Mouse (Mus musculus): Measurements from ENCODE around the gene Angptl6.

Gene Angptl6

DNA sequence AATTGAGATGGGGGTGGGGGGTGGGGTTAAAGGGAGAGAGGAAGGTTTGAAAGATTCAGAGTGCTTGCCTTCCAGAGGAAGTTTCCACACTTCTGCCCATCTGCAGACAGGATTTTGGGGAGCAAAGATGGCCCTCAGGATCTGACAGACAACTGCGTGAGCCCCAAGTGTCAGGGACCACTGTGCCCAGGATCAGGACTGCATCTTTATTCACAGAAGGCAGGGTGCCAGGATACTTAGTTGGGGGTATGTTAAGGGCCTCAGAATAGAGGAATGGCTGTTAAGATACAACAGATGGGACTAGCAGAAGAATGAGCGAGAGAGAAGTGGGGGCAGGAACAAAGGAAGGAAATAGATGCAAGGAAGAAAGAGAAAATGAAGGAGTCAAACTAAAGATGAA, 7.0 kb upstream of the Angptl6 start:
- DNase-seq (ENCODE audit: low read depth), result no peak

DNA sequence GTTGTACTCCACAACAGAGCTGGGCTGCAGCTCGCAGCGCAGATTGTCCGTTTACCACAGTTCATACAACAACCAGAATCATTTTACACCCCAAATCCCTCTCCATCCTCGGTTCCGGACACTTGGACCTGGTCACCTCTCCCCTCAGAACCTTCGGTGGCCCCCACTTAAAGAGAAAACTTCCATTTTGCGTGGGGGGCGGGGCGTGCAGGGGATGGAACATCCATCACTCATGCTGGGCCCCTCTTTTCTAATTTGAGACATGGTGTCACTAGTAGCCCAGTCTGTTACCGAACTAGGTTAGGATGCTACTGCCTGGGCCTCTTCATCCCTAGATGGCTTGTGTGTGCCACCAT, 839 bp downstream of the Angptl6 start:
- no peak for DNase-seq (ENCODE audit: low read depth)

DNA sequence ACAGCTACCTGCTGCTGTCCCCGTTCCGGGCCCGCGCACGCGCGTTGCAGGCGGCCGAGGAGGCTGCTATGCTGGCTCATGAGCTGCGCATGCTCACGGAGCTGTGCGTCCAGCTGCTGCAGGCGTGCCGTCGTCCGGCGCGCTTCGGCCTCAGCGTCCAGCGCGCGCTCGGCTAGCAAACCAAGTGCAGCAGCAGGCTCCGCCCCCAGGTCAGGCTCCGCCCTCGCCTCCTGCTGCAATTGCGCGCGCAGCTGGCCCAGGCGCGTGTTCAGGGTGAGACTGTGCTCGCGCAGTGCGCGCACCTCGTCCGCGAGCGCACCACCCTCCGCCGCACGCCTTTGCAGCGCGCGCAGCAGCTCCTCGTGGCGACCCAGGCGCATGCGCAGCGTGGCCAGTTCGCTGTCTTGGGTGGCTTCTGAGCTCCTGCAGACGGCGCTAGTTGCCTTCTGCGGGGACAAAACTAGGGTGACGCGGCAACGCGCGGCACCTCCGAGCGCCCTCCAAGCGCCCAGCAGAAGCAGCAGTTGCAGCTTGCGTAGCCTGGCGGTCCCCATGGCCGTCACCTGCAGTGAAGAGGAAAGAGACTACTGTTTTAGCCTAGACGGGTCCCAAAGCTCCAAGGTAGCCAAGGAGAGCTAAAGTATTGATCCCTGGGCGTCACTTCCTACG, 1.4 kb downstream of the Angptl6 start:
- peak; percentile 100 for DNase-seq (ENCODE audit: low read depth)

DNA sequence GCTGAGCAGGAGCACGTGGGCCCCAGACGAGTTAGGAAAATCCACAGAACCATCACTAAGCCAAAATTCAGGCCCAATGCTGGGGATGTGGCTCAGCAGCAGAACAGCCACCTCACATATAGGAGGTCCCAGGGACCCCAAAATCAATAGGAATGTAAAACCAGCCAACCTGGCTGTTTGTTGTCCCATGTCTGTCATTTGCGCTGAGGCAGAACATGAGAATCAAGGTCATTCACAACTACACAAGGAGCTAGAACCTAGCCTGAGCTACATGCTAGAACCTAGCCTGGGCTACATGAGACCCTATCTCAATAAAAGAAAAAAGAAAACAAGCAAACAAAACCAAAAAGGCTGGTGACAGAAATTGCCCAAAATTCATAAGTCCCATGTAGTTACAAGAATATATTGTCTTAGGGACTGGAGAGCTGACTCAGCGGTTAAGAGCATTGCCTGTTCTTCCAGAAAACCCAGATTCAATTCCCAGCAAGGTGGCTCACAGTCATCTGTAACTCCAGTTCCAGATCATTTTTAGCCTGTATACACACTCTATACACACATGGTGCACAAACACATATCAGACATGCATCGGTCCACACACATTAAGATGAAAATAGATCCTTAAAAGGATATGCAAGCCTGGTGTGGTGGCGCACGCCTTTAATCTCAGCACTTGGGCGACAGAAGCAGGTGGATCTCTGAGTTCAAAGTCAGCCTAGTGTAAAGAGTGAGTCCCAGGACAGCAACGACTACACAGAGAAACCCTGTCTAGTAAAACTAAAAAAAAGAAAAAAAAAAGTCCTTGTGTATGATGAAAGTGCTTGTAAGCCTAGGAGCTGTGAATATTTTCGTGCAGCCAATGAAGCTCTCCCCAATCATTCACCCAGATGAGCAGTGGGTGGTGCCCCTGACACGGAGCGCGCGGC, 2.1 kb downstream of the Angptl6 start:
- DNase-seq (ENCODE audit: low read depth), result peak; percentile 22

DNA sequence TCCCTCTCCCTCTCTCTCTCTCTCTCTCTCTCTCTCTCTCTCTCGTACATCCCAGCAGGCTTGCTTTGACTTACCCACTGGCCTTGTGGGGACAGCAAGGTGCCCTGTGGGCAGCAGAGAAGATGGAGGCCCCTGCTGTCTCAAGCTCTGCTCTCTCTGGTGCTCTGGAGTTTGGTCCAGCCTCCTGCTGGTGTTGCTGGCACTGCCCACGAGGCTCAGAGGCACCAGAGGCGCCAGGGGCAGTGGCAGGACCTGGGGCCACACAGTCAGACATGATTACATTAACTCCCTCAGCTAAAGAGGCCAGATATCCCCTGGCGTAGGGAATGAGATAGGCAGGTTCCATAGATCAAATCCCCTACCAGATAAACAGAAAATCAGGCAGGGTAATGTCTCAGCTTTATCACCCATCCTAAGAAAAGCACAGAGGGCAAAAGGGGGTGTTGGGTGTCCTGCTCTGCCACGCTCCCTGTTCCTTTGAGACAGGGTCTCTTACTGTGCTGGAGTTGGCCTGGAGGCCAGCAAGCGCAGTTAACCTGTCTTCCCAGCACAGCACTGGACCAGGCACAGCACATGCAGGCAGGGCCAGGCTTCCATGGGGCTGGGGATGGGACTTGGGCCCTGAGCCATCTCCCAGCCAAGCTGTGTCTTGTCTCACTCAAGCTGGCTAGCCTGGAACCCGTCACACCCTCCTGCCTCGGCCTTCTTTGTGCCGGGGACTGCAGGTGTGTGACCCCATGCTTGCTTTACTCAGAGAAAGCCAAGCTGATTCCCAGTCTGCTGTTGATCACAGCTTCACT, 3.0 kb downstream of the Angptl6 start:
- no peak for DNase-seq (ENCODE audit: low read depth)

DNA sequence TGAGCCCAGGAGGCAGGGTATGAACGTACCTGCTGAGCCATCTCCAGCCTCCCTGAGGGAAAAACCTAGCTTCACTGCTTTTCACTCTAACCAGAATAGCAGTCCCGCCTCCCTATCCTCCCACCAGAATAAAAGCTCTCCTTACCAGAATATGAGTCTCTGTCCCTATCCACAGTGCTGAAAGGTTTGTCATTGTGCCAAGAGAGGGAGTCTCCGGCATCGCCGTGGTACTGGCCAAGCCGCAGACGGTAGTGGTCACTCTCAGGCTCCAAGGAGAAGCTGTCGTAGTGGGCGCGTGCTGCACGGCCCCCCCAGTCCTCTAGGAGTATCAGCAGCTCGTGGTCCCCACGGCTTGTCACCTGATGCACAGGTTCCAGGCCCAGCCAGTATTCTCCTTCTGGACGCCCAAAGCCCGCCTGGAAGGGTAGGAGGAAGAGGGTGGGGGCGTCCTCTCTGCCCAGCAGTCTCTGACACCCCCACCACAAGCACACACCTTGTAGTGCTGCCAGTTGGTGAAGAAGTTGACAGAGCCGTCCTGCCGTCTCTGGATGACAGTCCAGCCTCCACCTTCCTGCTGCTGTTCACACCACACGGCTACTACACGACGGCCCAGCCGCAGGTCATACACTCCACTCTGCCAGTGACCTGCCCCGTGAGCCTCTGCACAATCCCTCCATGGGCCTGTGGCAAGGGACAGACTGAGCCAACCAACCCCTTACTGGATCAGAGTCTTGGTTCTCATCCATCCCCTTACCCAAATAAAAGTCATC, 4.3 kb downstream of the Angptl6 start:
- peak; percentile 37 for DNase-seq (ENCODE audit: low read depth)

DNA sequence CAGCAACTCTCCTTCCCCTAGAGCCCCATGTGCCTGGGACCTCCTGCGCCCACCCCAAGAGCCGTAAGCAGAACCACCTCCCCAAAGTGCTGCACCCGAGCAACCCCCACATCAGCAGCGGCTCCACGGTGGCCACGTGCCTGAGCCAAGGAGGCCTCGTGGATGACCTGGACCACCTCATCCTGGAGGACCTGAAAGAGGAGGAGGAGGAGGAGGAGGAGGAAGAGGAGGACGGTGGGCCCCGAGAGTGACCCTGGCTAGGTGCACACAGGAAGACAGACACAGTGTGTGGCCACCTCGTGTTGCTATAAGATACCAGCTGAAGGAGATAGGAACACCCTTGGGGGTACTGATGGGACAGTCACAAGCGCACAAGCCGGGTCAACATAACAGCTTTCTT, 6.0 kb downstream of the Angptl6 start:
- DNase-seq (ENCODE audit: low read depth), result no peak

DNA sequence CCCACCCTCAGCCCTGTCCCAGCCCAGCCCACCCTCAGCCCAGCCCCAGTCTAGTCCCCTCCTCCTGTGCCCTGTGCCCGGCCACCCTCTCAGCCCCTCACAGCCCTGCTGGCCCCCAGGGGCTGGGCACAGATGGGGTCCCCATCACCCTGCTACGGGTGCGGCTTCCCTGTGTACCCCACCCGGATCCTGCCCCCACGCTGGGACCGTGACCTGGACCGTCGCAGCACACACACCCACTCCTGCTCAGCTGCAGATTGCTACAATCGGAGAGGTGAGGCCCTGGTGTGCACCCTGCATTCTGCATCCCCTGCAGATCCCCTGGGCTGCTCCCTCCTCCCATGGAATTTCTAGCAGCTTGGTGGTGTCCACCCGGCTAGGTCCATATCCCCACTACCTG, 6.5 kb downstream of the Angptl6 start:
- DNase-seq (ENCODE audit: low read depth), result no peak

DNA sequence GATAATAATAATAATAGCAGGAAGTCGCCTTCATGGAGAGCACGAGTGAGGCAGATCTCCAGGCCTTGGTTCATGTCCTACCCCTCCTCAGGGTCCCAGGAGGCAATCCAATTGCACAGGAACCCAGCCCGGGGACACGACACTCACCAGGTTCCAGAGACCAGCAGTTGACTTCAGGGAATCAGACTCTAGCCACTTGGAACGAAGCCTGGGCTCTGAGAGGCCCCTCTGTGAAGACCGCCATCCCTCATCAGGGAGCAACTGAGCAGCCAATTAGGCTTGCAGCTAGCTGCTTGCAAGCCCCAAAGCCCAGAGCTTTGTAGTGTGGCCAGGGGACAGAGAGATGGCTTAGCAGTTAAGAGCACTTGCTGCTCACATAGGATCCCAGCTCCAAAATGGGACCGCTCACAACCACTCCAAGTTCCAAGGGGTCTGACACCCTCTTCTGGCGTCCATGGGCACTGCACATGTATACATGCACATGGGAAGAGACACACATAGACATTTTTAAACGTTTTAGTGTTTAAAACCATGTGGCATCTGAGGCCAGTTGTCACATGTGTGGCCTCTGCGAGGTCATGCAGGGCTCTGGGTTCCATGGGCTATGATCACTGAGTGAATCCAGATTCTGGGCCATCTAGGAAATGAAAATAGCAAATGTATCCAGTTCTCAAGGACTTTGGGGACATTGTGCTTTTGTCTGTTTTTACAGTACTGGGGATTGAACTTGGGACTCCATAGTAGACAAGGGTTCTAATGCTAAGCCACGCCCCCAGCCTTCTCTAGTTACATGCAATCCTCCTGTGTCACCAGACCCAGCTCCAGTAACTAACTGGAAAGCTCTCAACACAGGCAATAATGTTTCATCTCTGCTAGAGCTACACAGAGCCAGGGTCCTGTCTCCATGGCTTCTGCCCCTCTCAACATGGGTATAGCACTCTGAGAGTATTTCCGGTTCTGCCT, 9.0 kb downstream of the Angptl6 start:
- DNase-seq (ENCODE audit: low read depth), result no peak

DNA sequence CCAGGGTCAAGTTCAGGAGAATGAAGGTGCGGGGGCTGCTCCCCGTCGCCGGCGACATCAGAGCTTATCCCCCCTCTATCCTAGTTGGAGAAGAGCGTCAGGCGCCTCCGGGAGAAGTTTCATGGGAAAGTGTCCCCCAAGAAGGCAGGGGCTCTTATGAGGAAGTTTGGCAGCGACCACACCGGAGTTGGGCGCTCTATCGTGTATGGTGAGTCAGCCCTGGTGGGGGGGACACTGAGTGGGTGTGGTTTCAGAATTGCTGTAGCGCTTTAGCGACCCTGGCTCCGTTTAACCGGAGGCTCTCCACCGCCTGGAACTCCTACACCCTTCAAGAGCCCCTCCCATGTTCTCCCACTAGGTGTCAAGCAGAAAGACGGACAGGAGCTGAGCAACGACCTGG, 10.3 kb downstream of the Angptl6 start:
- DNase-seq (ENCODE audit: low read depth), result no peak

DNA sequence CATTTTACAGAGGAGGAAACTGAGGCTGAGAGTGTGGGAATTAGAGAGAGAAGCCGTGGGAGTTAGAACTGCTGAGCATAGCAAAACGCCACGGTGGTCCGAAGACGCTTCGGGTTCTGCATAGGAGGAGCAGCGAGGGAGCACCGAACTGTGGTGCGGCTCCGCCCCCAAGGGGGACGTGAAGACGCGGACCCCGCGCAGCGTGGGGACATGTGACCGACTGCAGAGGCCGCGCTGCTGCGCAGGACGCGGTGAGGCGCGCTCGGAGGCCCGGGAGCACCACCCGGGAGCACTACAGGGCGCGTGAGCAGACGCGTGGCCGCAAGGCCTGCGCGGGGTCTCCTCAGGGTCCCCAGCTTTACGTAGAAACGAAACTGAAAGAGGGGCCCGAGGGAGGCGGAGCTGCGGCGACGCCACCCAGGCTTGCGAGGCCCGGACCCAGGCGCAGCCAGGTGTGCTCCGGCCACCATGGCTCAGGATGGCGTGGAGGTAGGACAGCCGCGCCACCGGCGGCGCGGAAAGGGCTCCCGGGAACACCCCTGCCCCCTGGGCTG, 11.0 kb downstream of the Angptl6 start, which contains the start of gene A230050P20Rik:
Gene A230050P20Rik (plus strand): TSS at position 195 of the 554 bp plus-strand sequence.
- no peak for DNase-seq (ENCODE audit: low read depth)

DNA sequence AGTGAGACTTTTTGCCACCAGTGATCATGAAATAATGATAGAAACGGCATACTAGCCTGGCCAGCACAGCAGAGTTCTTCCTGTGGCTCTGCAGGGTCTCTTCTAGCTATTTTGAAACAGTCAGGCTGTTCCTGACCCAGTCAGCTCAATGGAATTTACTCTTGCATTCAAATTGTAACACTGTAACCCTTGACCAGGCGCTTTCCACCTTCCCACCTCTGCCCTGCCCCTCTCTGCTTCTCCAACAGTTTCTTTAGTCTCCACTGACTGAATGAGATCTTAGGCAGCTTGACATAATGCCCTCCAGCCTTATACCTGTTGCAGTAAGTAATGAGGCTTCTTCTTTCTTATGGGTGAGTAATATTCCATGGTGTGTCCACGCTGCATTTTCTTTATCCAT, 12.6 kb downstream of the Angptl6 start:
- DNase-seq (ENCODE audit: low read depth), result no peak

DNA sequence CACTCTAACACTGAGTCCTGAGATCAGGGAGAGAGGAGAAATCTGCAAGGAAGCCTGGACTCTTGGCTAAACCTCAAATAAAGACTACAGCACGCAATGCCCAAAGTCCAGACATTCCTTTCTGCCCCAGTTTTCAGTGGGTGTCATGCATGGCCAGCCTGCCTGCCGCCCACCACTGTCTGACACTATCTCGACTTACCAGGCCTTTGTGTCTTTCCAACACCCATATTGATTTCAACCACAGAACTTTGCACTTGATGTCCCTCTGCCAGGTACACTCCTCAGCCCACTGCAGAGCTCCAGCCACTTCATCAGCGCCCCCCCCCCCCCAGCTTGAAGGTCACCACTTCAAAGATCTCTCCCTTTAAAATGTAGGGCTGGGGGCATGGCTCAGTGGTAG, 17.3 kb downstream of the Angptl6 start:
- no peak for DNase-seq (ENCODE audit: low read depth)

DNA sequence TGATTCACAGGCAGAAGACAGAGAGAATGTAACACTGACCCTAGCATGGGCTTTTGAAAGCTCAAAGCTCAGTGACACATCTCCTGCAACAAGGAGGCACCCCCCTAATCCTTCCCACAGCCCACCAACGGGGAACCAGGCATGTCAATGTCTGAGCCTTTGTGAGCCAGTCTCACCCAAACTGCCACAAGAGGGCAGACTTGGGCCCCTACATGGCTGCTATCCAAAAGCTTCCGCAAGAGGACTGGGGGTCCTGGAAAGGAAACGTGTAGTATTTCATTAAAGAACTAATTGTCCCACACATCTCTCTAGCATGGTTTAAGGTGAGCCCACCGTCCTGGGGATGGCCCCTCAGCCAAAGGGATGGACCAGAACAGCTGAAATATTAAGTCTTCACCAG, 17.7 kb downstream of the Angptl6 start:
- no peak for DNase-seq (ENCODE audit: low read depth)

DNA sequence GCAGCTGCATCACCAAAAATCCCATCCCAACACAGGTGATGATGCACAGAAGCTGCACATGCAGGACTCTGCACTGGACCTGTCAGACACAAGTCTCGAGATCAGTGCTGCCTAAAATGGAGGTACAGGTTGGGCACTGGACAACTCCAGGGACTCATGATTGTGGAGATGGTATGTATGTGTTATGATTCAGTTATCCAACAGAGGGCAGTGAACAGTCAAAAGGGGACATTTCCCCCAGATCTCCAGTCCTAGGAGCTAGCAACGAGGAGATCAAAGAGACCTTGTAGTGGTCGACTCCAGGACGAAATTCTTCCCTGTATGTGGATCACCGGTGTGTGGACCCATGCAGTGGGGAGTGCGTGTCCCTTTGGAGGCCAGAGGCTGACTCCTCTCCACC, 19.6 kb downstream of the Angptl6 start:
- no peak for DNase-seq (ENCODE audit: low read depth)

DNA sequence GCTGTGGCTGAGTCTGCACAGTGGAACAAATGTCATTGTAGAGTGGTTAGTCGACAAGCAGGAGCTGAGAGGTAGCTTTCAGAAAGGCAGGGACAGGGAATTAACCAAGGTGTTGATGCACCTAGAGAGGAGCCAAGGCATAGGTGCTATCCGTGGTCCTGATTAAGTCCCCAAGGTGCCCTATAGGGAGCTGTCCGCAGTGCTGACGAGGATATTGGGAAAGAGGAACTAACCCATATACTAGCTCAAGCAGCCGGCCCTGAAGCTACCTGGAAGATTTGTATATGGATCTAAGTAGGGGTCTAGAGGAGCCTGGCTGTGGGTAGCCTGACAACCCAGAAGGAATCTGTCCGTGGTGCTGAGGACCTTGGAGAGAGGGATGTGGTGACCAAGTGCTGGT, 22.4 kb downstream of the Angptl6 start:
- DNase-seq (ENCODE audit: low read depth), result peak; percentile 83

DNA sequence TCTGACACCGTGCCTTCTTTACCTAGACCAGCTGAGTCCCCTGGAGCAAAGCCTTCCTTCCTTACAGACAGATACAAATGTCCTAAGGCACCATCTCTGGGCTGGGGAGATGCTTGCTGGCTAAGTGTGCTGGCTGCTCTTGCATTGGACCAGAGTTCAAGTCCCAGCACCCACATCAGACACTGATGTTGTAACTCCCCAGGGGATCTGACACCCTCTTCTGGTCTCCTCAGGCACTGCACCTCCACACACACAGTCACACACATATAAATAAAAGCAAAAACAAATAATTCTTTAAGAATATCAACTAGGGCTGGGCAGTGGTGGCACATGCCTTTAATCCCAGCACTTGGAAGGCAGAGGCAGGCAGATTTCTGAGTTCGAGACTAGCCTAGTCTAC, 29.3 kb downstream of the Angptl6 start:
- no peak for DNase-seq (ENCODE audit: low read depth)

DNA sequence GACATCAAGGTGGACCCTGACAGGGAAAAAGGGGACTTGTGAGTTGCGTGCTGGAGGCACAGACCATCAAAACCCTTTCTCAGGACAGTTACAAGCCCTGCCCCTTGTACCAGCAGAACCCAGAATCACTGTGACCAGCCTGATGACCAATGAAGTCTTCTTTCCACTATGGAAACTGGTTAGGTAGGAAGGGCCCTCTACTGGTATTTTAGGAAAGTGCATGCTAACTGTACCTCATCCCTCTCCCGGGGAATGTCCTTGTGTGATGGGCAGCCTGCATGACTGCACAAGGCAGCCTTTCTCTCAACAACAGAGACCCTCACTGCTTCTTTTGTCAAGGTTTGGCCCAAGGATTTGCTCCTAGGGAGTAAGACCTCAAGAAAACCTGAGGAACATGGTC, 36.9 kb downstream of the Angptl6 start:
- DNase-seq (ENCODE audit: low read depth), result peak; percentile 64

DNA sequence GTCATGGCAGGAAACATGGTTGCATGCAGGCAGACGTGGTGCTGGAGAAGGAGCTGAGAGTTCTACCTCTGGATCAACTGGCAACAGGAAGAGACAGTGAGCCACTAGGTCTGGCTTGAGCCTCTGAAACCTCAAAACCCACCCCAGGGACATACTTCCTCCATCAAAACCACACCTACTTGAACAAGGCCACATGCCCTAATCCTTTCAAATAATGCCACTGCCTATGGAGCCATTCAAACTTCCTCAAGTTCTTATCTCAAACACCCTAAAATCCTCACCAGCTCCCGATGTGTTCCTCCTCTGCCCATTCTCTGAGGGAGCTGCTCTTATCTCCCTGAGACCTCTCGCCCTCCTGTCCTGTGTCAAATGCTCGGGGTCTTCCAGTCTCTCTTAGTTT, 37.3 kb downstream of the Angptl6 start:
- no peak for DNase-seq (ENCODE audit: low read depth)

DNA sequence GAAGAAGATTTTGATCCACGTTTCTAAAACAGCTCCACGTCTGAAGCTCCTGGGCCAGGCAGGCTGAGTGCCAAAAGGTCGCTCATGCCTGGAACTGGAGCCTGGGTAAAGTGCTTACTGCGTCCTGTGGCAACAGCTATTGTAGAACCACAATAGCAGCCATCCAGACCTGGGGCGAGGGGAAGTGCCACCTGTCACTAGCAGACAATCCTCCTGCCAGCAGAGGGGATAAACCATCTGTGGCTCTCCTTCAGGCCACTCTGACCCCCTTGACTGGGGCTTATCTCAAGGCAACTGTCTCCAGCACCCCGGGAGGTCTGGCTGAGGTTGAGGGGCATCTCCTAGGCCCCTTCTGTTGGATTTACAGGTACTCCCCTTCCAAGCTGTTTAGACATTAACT, 40.6 kb downstream of the Angptl6 start:
- DNase-seq (ENCODE audit: low read depth), result no peak
